Mouse (Mus musculus) spleen, adult 2 months (tissue): ENCODE measurements around the gene Tada2a. TPM values are rescaled to one million over a fixed set of nuclear protein-coding genes. Genes with fewer than 3 reads are reported as not detected.

Experiments used
- DNase-seq, 2 experiments: peaks; one replicate each; pipeline versions ENCODE4 v3.0.0 to v3.0.0-alpha.2; 2012 to 2021; ENCODE audit warnings: low spot score in 2 of 2, low read depth in 1 of 2
- H3K27ac ChIP-seq: fragments of 200-500 bp; 2 replicates; pipeline ENCODE4 v1.5.1; 2012; ENCODE audit warnings: low read length, inconsistent platforms; ENCODE audit not compliant: insufficient read depth
- H3K27me3 ChIP-seq: fragments of 200-500 bp; 2 replicates; pipeline ENCODE4 v1.6.1; 2012; ENCODE audit warnings: mild to moderate bottlenecking, moderate library complexity, low read length, inconsistent platforms; ENCODE audit not compliant: control insufficient read depth, insufficient read depth
- H3K36me3 ChIP-seq: fragments of 200-500 bp; 2 replicates; pipeline ENCODE4 v1.6.1; 2012; ENCODE audit warnings: mild to moderate bottlenecking, low read length, inconsistent platforms; ENCODE audit not compliant: control insufficient read depth, insufficient read depth
- H3K4me1 ChIP-seq: fragments of 200-500 bp; 2 replicates; pipeline ENCODE4 v1.6.1; 2011; ENCODE audit warnings: inconsistent platforms; ENCODE audit not compliant: control insufficient read depth, insufficient read depth, insufficient read length
- H3K4me3 ChIP-seq: fragments of 200-500 bp; 2 replicates; pipeline ENCODE4 v1.5.1; 2011; ENCODE audit warnings: mild to moderate bottlenecking, inconsistent platforms; ENCODE audit not compliant: insufficient read depth, insufficient read length; ENCODE audit errors: extremely low read depth
- CTCF ChIP-seq: fragments of 200-500 bp; IDR thresholded peaks from 2 replicates; pipeline ENCODE4 v1.5.1; 2011; ENCODE audit warnings: mild to moderate bottlenecking, inconsistent platforms; ENCODE audit not compliant: insufficient read depth, insufficient read length, insufficient replicate concordance; ENCODE audit errors: extremely low read depth
- POLR2A ChIP-seq: fragments of 200-500 bp; IDR thresholded peaks from 2 replicates; pipeline ENCODE4 v1.6.1; 2011; ENCODE audit warnings: low read depth, low read length, inconsistent platforms
- WGBS: fragments of 180-500 bp; shearing (Covaris S2); methylation state at CpG from one replicate; pipeline ENCODE4 v1.1.7; 2018; 5-methylcytosine and 5-hydroxymethylcytosine counted together
- polyA plus RNA-seq: library from polyadenylated mRNA; depleted of rRNA; stranded (reverse); fragments of >200 nt; gene quantifications from 2 replicates; pipeline ENCODE4 v1.2.3, GENCODE M21; 2012

The Tada2a gene
- polyA plus RNA-seq, 1 experiment = 2.8 TPM

DNA sequence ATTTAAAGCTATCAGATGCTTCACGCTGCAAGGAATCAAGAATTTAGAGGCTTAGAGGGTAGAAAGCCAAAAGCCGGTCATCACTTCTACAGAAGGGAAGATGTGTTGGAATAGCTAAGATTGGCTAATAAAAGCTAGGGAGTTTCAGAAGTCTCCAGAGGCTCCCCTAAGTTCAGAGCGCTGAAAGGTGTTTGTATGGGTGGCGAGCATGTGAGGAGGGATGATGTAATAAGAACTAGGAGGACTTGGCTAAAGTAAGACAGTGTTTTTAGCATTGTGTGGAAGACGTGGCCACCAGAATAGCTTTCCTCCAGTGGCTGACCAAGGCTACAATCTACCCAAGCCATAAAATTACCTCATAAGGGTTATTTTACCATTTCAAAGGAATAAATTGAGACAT, 15.8 kb downstream of the Tada2a start:
- H3K36me3 ChIP-seq = no peaks in the 10 kb centered on the region; the same call in 1 of the 2 replicates
- no peak overlapping the region for H3K27ac ChIP-seq
- no peaks in the 10 kb centered on the region for H3K4me1 ChIP-seq
- DNase-seq = no peak
- H3K27me3 ChIP-seq = no peaks in the 10 kb centered on the region
- H3K4me3 ChIP-seq = no peak overlapping the region
- TF ChIP-seq POLR2A (no peak), CTCF (no peak)
- 92% methylated on average over 5 of the region's 5 CpGs for WGBS

DNA sequence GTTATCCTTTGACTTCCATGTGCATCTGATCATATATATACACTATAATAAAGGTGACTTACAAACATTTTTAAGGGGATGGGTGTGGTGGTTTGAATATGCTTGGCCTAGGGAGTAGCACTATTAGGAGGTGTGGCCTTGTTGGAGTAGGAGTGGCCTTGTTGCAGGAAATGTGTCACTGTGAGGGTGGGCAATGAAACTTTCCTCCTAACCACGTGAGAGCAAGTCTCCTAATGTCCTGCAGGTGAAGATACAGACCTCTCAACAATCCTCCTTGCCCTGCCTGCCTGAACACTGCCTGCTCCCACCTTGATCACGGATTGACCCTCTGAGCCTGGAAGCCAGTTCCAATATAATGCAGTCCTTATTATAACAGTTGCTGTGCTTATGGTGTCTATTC, 22.3 kb downstream of the Tada2a start:
- WGBS = 62% methylated on average over 2 of the region's 2 CpGs
- Histone ChIP-seq H3K4me1 (no peaks in the 10 kb centered on the region), H3K27ac (no peak overlapping the region), H3K27me3 (no peaks in the 10 kb centered on the region), H3K4me3 (no peak overlapping the region), H3K36me3 (peaks cover 5% of the 10 kb centered on the region)
- no peak for DNase-seq
- no peak for TF ChIP-seq POLR2A
- TF ChIP-seq CTCF = no peak

DNA sequence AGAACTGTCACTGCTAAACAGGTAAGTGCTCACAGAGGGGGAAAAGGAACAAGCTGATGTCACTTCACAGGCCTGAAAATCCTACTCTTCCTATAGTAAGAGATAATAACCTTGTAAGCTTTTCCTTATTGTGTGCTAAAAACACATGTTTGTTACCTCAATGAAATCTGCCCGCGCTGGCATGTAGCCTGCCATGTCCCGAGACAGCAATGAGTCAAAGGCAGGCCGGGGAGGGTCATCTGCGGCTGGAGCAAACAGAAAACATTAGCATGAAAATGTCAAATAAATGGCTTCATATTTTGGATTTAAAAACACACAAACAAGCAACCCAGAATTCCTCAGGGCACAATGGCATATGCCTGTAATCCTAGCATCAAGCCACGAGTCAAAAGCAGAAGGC, 25.4 kb downstream of the Tada2a start:
- H3K36me3 ChIP-seq = peaks cover 5% of the 10 kb centered on the region
- WGBS = 96% methylated on average over 6 of the region's 6 CpGs
- H3K4me3 ChIP-seq = no peak overlapping the region
- H3K27ac ChIP-seq = no peak overlapping the region
- H3K27me3 ChIP-seq = no peaks in the 10 kb centered on the region
- DNase-seq = no peak
- H3K4me1 ChIP-seq = no peaks in the 10 kb centered on the region
- TF ChIP-seq POLR2A = no peak
- no peak for TF ChIP-seq CTCF

GRCm38 (mm10) chr11:84101182-84101581, 28.2 kb downstream of the Tada2a start:
- TF ChIP-seq CTCF (no peak), POLR2A (no peak)
- Histone ChIP-seq H3K27me3 (no peaks in the 10 kb centered on the region), H3K36me3 (peaks cover 5% of the 10 kb centered on the region), H3K4me1 (no peaks in the 10 kb centered on the region), H3K27ac (no peak overlapping the region), H3K4me3 (no peak overlapping the region)
- DNase-seq = no peak

DNA sequence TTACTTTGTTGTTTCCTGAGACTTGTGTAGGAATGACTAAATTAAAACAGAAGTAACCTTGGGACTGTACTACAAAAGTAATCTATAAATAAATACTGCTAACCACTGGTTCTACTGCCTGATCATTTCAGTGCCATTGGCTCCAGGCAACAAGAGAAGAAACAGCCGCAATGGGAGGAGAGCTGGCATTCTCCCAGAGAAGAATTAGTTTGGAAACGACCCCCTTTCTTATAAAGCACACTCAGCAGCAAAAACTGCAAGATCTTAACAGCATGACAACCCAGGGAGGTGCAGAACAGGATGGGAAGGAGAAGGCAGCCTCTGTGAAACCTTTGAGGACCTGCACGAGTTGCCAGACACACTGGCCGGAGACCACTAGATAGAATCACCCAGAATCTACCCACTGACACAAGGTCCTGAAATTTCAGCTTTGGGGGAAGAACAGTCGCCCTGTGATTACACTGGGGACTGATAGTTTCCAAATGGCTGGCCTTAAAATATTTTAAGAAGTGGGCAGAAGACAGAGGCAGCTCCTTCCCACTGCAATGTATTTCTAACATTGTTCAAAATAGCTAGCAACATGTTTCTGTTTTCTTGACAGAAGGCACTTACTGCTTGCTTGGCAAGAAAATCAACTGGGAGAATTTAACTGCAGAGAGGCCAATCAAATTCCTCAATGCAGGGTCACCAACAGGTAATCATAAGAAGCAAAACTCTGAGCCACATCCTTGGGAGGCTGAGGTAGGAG, 32.0 kb downstream of the Tada2a start:
- Histone ChIP-seq H3K27me3 (no peaks in the 10 kb centered on the region), H3K4me1 (no peaks in the 10 kb centered on the region), H3K27ac (no peak overlapping the region), H3K36me3 (no peaks in the 10 kb centered on the region; the same call in 1 of the 2 replicates), H3K4me3 (no peak overlapping the region)
- TF ChIP-seq POLR2A (no peak), CTCF (no peak)
- DNase-seq = no peak
- 88% methylated on average over 5 of the region's 5 CpGs for WGBS

- Histone ChIP-seq H3K4me1 (no peaks in the 10 kb centered on the region), H3K27ac (no peak overlapping the region), H3K27me3 (no peaks in the 10 kb centered on the region), H3K36me3 (peaks cover 1% of the 10 kb centered on the region; the same call in 1 of the 2 replicates), H3K4me3 (no peak overlapping the region)
- 93% methylated on average over 4 of the region's 4 CpGs for WGBS
- TF ChIP-seq POLR2A = no peak
- no peak for TF ChIP-seq CTCF
- no peak for DNase-seq
These were observed 34.3 kb downstream of the Tada2a start for GRCm38 (mm10) chr11:84095084-84095483.

GRCm38 (mm10) chr11:84090572-84090971, 38.8 kb downstream of the Tada2a start:
- Histone ChIP-seq H3K4me1 (no peaks in the 10 kb centered on the region), H3K27ac (no peak overlapping the region), H3K27me3 (no peaks in the 10 kb centered on the region), H3K36me3 (peaks cover 1% of the 10 kb centered on the region; the same call in 1 of the 2 replicates), H3K4me3 (no peak overlapping the region)
- TF ChIP-seq POLR2A (no peak), CTCF (no peak)
- DNase-seq = no peak
- 87% methylated on average over 8 of the region's 8 CpGs for WGBS
